Mouse (Mus musculus): ENCODE measurements at regions not wholly inside any gene's neighbourhood (a gene's known extent, or its start where the extent isn't known, plus 50 kb on each side); places are given as distances from the start of the nearest gene placed in this dataset.

DNA sequence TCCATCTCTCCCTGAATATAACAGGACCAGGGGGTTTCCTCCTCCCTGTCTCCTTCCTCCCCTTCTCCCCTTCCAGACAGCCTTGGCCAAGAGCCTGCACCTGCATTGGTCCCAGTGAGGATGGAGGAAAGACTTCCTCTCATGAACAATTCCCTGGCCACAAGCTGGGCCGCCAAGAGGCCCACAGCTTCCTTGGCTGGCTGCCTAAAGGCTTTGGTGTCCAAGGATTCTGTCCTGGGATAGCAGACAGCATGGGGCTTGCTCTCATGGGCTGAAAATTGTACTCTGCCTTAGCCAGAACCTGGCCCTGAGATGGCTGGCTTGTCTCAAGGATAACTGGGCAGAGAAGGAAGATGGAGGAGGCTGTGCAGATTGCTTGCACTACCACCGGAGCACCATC lies 390.3 kb upstream of the Dynlrb2 start:
- TF ChIP-seq CTCF (IDR thresholded peaks at IDR 0.05; ENCODE audit: low read depth, low read length) (no peak), POLR2A (IDR thresholded peaks at IDR 0.05; ENCODE audit: extremely low read depth, insufficient read depth, low read length) (no peak)

Data from liver, adult 2 months (tissue).